Comparison of ENCODE assay signal across 17 mouse cellular contexts in the genomic region with DNA sequence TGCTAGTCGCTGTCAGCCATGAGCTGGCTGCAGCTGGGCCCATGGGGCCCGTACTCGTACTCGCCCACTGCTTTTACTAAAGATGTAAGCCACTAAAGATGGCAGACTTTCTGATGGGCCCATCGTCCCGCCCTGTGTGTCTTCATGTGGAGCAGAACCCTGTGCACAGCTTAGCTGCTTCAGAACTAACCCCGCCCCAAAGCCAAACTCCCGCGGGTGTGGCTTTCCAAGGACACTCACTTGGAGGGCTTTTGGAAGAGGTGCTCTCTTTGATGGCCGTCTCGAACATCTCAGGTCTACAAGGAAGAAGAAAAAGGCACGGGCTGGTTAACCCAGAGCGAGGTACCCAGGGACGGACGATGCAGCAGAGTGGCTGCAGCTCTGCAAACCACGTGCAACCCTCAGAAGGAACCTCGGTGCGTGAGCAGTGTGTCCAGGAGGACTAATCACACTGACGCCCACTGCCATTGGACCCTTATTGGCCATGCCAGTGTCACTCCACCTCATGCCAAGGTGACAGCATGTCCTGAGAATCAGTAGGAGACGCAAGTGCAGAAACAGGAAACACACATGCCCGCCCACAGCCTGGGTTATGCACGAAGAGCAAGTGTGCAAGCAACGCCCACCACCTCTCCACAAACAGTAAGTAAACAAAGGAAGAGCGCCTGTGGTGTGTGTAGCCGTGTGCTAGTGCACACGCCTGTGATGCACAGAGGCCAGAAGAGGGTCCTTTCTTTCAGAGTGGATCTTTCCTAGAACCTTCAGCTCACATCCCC. TPM values are rescaled to one million over a fixed set of nuclear protein-coding genes. Genes with fewer than 3 reads are reported as not detected.
DNase-seq lines count a peak whose midpoint lies in the region; ATAC-seq and TF ChIP-seq lines count a peak whose summit lies in the region.
"Had no signal": no experiment of that assay in that cellular context is flagged by ENCODE, and none has a peak within 500 bp of the region (broad histone marks: within the 10 kb centered on the region; RNA-seq: fewer than 3 reads in every experiment).

No protein-coding gene starts in this region.

- TF ChIP-seq POLR2A in olfactory bulb, adult 2 months (IDR thresholded peaks at IDR 0.05; ENCODE audit: insufficient read depth, low read depth, low read length), result no peak

- TF ChIP-seq EP300 in lung, postnatal 0 days (IDR thresholded peaks at IDR 0.05), result no peak

- no peak overlapping the region for H3K4me3 ChIP-seq in heart, embryonic 15.5 days
- no peak overlapping the region for H3K4me3 ChIP-seq in lung, postnatal 0 days (ENCODE audit: low read depth, low read length)
- no peak overlapping the region for H3K4me3 ChIP-seq in olfactory bulb, adult 2 months (ENCODE audit: insufficient read depth, low read depth, low read length)
- no peak overlapping the region for H3K4me3 ChIP-seq in hindbrain, embryonic 14.5 days (replicated peaks; ENCODE audit: low read length)
- H3K4me3 ChIP-seq: forebrain, embryonic 10.5 days; hindbrain, embryonic 10.5 days; midbrain, embryonic 10.5 days had no signal

- no peaks in the 10 kb centered on the region for H3K9me3 ChIP-seq in heart, embryonic 15.5 days (replicated peaks)
- no peaks in the 10 kb centered on the region for H3K9me3 ChIP-seq in lung, postnatal 0 days (ENCODE audit: low read length)
- no peaks in the 10 kb centered on the region for H3K9me3 ChIP-seq in hindbrain, embryonic 14.5 days (ENCODE audit: control insufficient read depth, low read length)
- H3K9me3 ChIP-seq: forebrain, embryonic 10.5 days; hindbrain, embryonic 10.5 days; midbrain, embryonic 10.5 days had no signal

- H3K4me2 ChIP-seq in heart, embryonic 15.5 days, result no peak overlapping the region
- H3K4me2 ChIP-seq in lung, postnatal 0 days (replicated peaks; ENCODE audit: low read depth, low read length), result no peak overlapping the region
- H3K4me2 ChIP-seq in hindbrain, embryonic 14.5 days (replicated peaks), result no peak overlapping the region

- ATAC-seq in heart, embryonic 15.5 days (replicated peaks; ENCODE audit: insufficient number of reproducible peaks, insufficient read depth, low FRiP score, low read depth), result 0 out of 2 replicates have a peak, but pooled peaks have one; percentile 16
- ATAC-seq in lung, postnatal 0 days, result peak; percentile 12; the same call in 1 of the 2 replicates
- no peak for ATAC-seq in hindbrain, embryonic 14.5 days (ENCODE audit: low FRiP score)

- DNase-seq in heart, adult 8-10 months (ENCODE audit: low spot score), result no peak
- no peak for DNase-seq in lung, postnatal 0 days (ENCODE audit: low spot score)
- DNase-seq in lung, postnatal 4 days, result no peak
- peak; percentile 69 for DNase-seq in ZHBTc4 (ENCODE audit: low read depth, low spot score)
- DNase-seq in hindbrain, embryonic 14.5 days (ENCODE audit: low spot score), result no peak
- DNase-seq in adrenal gland, postnatal 14 days, result no peak
- DNase-seq: adrenal gland, postnatal 36 days; cerebellum, adult 11-12 months; cerebellum, postnatal 25 days; right cerebral cortex, adult 18-20 months; thymus, postnatal 36 days had no signal

- no peak for TF ChIP-seq CTCF in lung, postnatal 0 days (IDR thresholded peaks at IDR 0.05)
- no peak for TF ChIP-seq CTCF in olfactory bulb, adult 2 months (IDR thresholded peaks at IDR 0.05; ENCODE audit: insufficient read depth, low read depth, low read length)

- WGBS in heart, embryonic 15.5 days, result 88% methylated on average over 26 of the region's 26 CpGs
- WGBS in lung, postnatal 0 days, result 74% methylated on average over 26 of the region's 26 CpGs
- WGBS in olfactory bulb, adult 2 months, result 78% methylated on average over 26 of the region's 26 CpGs
- WGBS in hindbrain, embryonic 14.5 days, result 95% methylated on average over 26 of the region's 26 CpGs

- no peak overlapping the region for H3K27ac ChIP-seq in heart, embryonic 15.5 days
- H3K27ac ChIP-seq in lung, postnatal 0 days (ENCODE audit: low read length), result peak overlapping the region; percentile 71
- peak overlapping the region; percentile 27; the same call in 1 of the 2 replicates for H3K27ac ChIP-seq in olfactory bulb, adult 2 months (ENCODE audit: insufficient read depth, low read depth, low read length)
- no peak overlapping the region for H3K27ac ChIP-seq in hindbrain, embryonic 14.5 days
- H3K27ac ChIP-seq: forebrain, embryonic 10.5 days; hindbrain, embryonic 10.5 days; macrophage; midbrain, embryonic 10.5 days had no signal

- H3K9ac ChIP-seq in heart, embryonic 15.5 days, result no peak overlapping the region
- no peak overlapping the region for H3K9ac ChIP-seq in lung, postnatal 0 days (replicated peaks; ENCODE audit: low read depth)
- H3K9ac ChIP-seq in hindbrain, embryonic 14.5 days, result no peak overlapping the region

- no peaks in the 10 kb centered on the region for H3K27me3 ChIP-seq in heart, embryonic 15.5 days
- no peaks in the 10 kb centered on the region for H3K27me3 ChIP-seq in lung, postnatal 0 days (replicated peaks; ENCODE audit: insufficient read depth, low read length)
- no peaks in the 10 kb centered on the region for H3K27me3 ChIP-seq in hindbrain, embryonic 14.5 days (ENCODE audit: control insufficient read depth, insufficient read depth, low read length)

- no peaks in the 10 kb centered on the region for H3K4me1 ChIP-seq in heart, embryonic 15.5 days (replicated peaks)
- H3K4me1 ChIP-seq in lung, postnatal 0 days (ENCODE audit: insufficient read depth, low read depth, low read length), result no peaks in the 10 kb centered on the region; the same call in 1 of the 2 replicates
- H3K4me1 ChIP-seq in olfactory bulb, adult 2 months (ENCODE audit: control insufficient read depth, insufficient read depth, low read length), result peaks cover 44% of the 10 kb centered on the region
- no peaks in the 10 kb centered on the region; the same call in 1 of the 2 replicates for H3K4me1 ChIP-seq in hindbrain, embryonic 14.5 days (replicated peaks; ENCODE audit: control insufficient read depth, insufficient read depth, low read length)

- peaks cover 100% of the 10 kb centered on the region for H3K36me3 ChIP-seq in heart, embryonic 15.5 days
- H3K36me3 ChIP-seq in lung, postnatal 0 days (ENCODE audit: insufficient read depth, low read length), result peaks cover 75% of the 10 kb centered on the region
- peaks cover 100% of the 10 kb centered on the region for H3K36me3 ChIP-seq in hindbrain, embryonic 14.5 days (replicated peaks; ENCODE audit: control insufficient read depth, insufficient read depth)

RNA-seq across cellular contexts. Expression of gene Ncf1, which starts 14.4 kb away (rescaled TPM):
- polyA plus RNA-seq in heart, embryonic 15.5 days (2015; fragmentation: Nextera tagmentation; extraction: Ambion mirVana), result 3.1 and 5.0 TPM in 2 replicates
- 10 to 100 TPM in 1 of 4 experiments, 1 to 10 TPM in 3; 2.8 to 10.1 (median 3.9) TPM for total RNA-seq in heart, adult 8-10 months (2022)
- 19.6 and 19.8 TPM in 2 replicates for polyA plus RNA-seq in lung, postnatal 0 days (2015; fragmentation: Nextera tagmentation; extraction: Ambion mirVana)
- not detected in 2 replicates for polyA plus RNA-seq in olfactory bulb, adult 2 months (2012; ENCODE audit: insufficient read depth, insufficient read length, low replicate concordance, missing spikeins)
- polyA plus RNA-seq in hindbrain, embryonic 14.5 days (2014; fragmentation: Nextera tagmentation; extraction: Ambion mirVana), result 2.3 and 2.6 TPM in 2 replicates
- total RNA-seq in adrenal gland, postnatal 14 days (2021), result 8.1 and 12.4 TPM in 2 replicates

Comparison
In these comparisons a context has a peak if more than half of its experiments do, and no peak if none do; other contexts are left out.
1. H3K27ac ChIP-seq: peak in lung, postnatal 0 days (single experiment) and olfactory bulb, adult 2 months (single experiment); none in heart, embryonic 15.5 days (single experiment) and hindbrain, embryonic 14.5 days (single experiment).